Mouse (Mus musculus) CH12.LX (cell line): ENCODE results near the gene Hyal3. TPM values are rescaled to one million over a fixed set of nuclear protein-coding genes. Genes with fewer than 3 reads are reported as not detected.
A peak's percentile ranks its signal among the peaks of the same experiment; 100 is the strongest.

ENCODE experiments used
- DNase-seq: peaks from one replicate; pipeline ENCODE4 v3.0.0-alpha.2; 2013; ENCODE audit errors: extremely low read depth
- H3K27ac ChIP-seq: 2 replicates; pipeline ENCODE4 v1.5.1; 2012; ENCODE audit warnings: low read depth, mild to moderate bottlenecking, control low read depth, moderate library complexity; ENCODE audit not compliant: insufficient read depth
- H3K27me3 ChIP-seq: replicated peaks from 2 replicates; pipeline ENCODE3; 2012; ENCODE audit warnings: inconsistent platforms
- H3K36me3 ChIP-seq, 2 experiments: replicated peaks in 1 of 2; 2 replicates each; pipeline versions ENCODE3 to v1.6.1; 2012; ENCODE audit warnings: inconsistent platforms in 1 of 2, low read length in 1 of 2, mild to moderate bottlenecking in 1 of 2, mixed read lengths in 1 of 2, moderate library complexity in 1 of 2; ENCODE audit not compliant: control insufficient read depth in 1 of 2, insufficient read depth in 1 of 2
- H3K4me1 ChIP-seq, 2 experiments: 2 replicates each; pipeline ENCODE4 v1.6.1; 2012; ENCODE audit warnings: inconsistent platforms in 1 of 2, moderate library complexity in 1 of 2; ENCODE audit not compliant: insufficient read depth in 2 of 2, control insufficient read depth in 1 of 2
- H3K4me2 ChIP-seq: 2 replicates; pipeline ENCODE4 v1.6.1; 2012; ENCODE audit warnings: low read depth, mild to moderate bottlenecking, control low read depth; ENCODE audit not compliant: poor library complexity, insufficient read depth, severe bottlenecking
- H3K4me3 ChIP-seq, 3 experiments: fragments of 150-350 bp in 1 of 3; sonication (generic) in 1 of 3; replicated peaks in 1 of 3; 2 replicates each; pipeline versions ENCODE3 to v1.5.1; 2011 to 2012; ENCODE audit warnings: low read depth in 2 of 3, low read length in 2 of 3, mild to moderate bottlenecking in 2 of 3, moderate library complexity in 2 of 3, control low read depth in 1 of 3, improper control_type of control experiment in 1 of 3, inconsistent platforms in 1 of 3, mixed read lengths in 1 of 3; ENCODE audit not compliant: poor library complexity in 1 of 3
- H3K79me2 ChIP-seq: replicated peaks from 2 replicates; pipeline ENCODE4 v1.6.1; 2012; ENCODE audit warnings: mild to moderate bottlenecking, moderate library complexity; ENCODE audit not compliant: control insufficient read depth, poor library complexity, insufficient read depth, severe bottlenecking; ENCODE audit errors: extremely low read depth
- H3K9ac ChIP-seq: 2 replicates; pipeline ENCODE4 v1.6.1; 2012; ENCODE audit warnings: low read depth, mild to moderate bottlenecking, control low read depth, moderate library complexity; ENCODE audit not compliant: insufficient read depth
- H3K9me3 ChIP-seq: replicated peaks from 2 replicates; pipeline ENCODE3; 2012; ENCODE audit warnings: low read length, inconsistent platforms, mixed read lengths
- BHLHE40 ChIP-seq: IDR thresholded peaks from 2 replicates; pipeline ENCODE4 v1.6.1; 2011; ENCODE audit warnings: mild to moderate bottlenecking, low read depth, low read length, improper control_type of control experiment
- CHD2 ChIP-seq: IDR thresholded peaks from 2 replicates; pipeline ENCODE4 v1.6.1; 2011; ENCODE audit warnings: low read length, improper control_type of control experiment
- CTCF ChIP-seq, 2 experiments: IDR thresholded peaks in 1 of 2; conservative IDR thresholded peaks in 1 of 2; 2 replicates each; pipeline ENCODE4 v1.5.1; 2011 to 2012; ENCODE audit warnings: low read depth in 2 of 2, low read length in 2 of 2, improper control_type of control experiment in 1 of 2, inconsistent platforms in 1 of 2, mild to moderate bottlenecking in 1 of 2, moderate library complexity in 1 of 2
- E2F4 ChIP-seq: IDR thresholded peaks from 2 replicates; pipeline ENCODE4 v1.6.1; 2011; ENCODE audit warnings: low read depth, low read length, improper control_type of control experiment; ENCODE audit not compliant: insufficient replicate concordance
- ELF1 ChIP-seq: IDR thresholded peaks from 2 replicates; pipeline ENCODE4 v1.6.1; 2014; ENCODE audit warnings: low read depth, mild to moderate bottlenecking, inconsistent platforms, low read length, improper control_type of control experiment
- EP300 ChIP-seq: IDR thresholded peaks from 2 replicates; pipeline ENCODE4 v1.6.1; 2011; ENCODE audit warnings: low read length, improper control_type of control experiment
- ETS1 ChIP-seq: conservative IDR thresholded peaks from 2 replicates; pipeline ENCODE4 v1.6.1; 2012; ENCODE audit warnings: low read depth, mild to moderate bottlenecking, inconsistent platforms, low read length, improper control_type of control experiment, moderate library complexity
- GABPA ChIP-seq: IDR thresholded peaks from 2 replicates; pipeline ENCODE4 v1.6.1; 2012; ENCODE audit warnings: low read depth, low read length, improper control_type of control experiment, inconsistent platforms; ENCODE audit not compliant: insufficient replicate concordance
- HCFC1 ChIP-seq: IDR thresholded peaks from 2 replicates; pipeline ENCODE4 v1.6.1; 2012; ENCODE audit warnings: low read depth, mild to moderate bottlenecking, inconsistent platforms, low read length, improper control_type of control experiment
- IRF4 ChIP-seq: IDR thresholded peaks from 2 replicates; pipeline ENCODE4 v1.6.1; 2014; ENCODE audit warnings: low read depth, mild to moderate bottlenecking, inconsistent platforms, low read length, improper control_type of control experiment
- JUN ChIP-seq: IDR thresholded peaks from 2 replicates; pipeline ENCODE4 v1.6.1; 2011; ENCODE audit warnings: low read depth, mild to moderate bottlenecking, low read length, improper control_type of control experiment, moderate library complexity; ENCODE audit not compliant: insufficient read depth
- JUND ChIP-seq: conservative IDR thresholded peaks from 2 replicates; pipeline ENCODE4 v1.6.1; 2011; ENCODE audit warnings: low read depth, low read length, improper control_type of control experiment
- KAT2A ChIP-seq: IDR thresholded peaks from 2 replicates; pipeline ENCODE4 v1.6.1; 2012; ENCODE audit warnings: low read length, improper control_type of control experiment, inconsistent platforms; ENCODE audit not compliant: insufficient replicate concordance
- MAZ ChIP-seq: IDR thresholded peaks from 2 replicates; pipeline ENCODE4 v1.6.1; 2012; ENCODE audit warnings: low read depth, mild to moderate bottlenecking, inconsistent platforms, low read length, improper control_type of control experiment, moderate library complexity
- MXI1 ChIP-seq: IDR thresholded peaks from 2 replicates; pipeline ENCODE4 v1.6.1; 2011; ENCODE audit warnings: mild to moderate bottlenecking, low read depth, low read length, improper control_type of control experiment
- MYC ChIP-seq: IDR thresholded peaks from 2 replicates; pipeline ENCODE4 v1.6.1; 2011; ENCODE audit warnings: low read depth, mild to moderate bottlenecking, improper control_type of control experiment, low read length
- NELFE ChIP-seq: IDR thresholded peaks from 2 replicates; pipeline ENCODE4 v1.6.1; 2011; ENCODE audit warnings: low read depth, low read length, improper control_type of control experiment
- NRF1 ChIP-seq: IDR thresholded peaks from 2 replicates; pipeline ENCODE4 v1.6.1; 2014; ENCODE audit warnings: low read depth, mild to moderate bottlenecking, inconsistent platforms, low read length, improper control_type of control experiment, moderate library complexity
- PAX5 ChIP-seq: IDR thresholded peaks from 2 replicates; pipeline ENCODE4 v1.6.1; 2012; ENCODE audit warnings: low read length, inconsistent platforms, mixed read lengths
- POLR2A ChIP-seq: IDR thresholded peaks from 2 replicates; pipeline ENCODE4 v1.6.1; 2011; ENCODE audit warnings: low read depth, mild to moderate bottlenecking, improper control_type of control experiment, low read length
- POLR2AphosphoS2 ChIP-seq: IDR thresholded peaks from 2 replicates; pipeline ENCODE4 v1.6.1; 2011; ENCODE audit warnings: low read depth, low read length, improper control_type of control experiment
- SIN3A ChIP-seq: IDR thresholded peaks from 2 replicates; pipeline ENCODE4 v1.6.1; 2012; ENCODE audit warnings: low read length, improper control_type of control experiment, inconsistent platforms
- SMC3 ChIP-seq: IDR thresholded peaks from 2 replicates; pipeline ENCODE4 v1.6.1; 2011; ENCODE audit warnings: low read depth, low read length, improper control_type of control experiment
- TBP ChIP-seq: conservative IDR thresholded peaks from 2 replicates; pipeline ENCODE4 v1.6.1; 2011; ENCODE audit warnings: low read depth, low read length, improper control_type of control experiment
- TCF12 ChIP-seq: IDR thresholded peaks from 2 replicates; pipeline ENCODE4 v1.6.1; 2014; ENCODE audit warnings: low read depth, mild to moderate bottlenecking, inconsistent platforms, low read length, improper control_type of control experiment
- UBTF ChIP-seq: IDR thresholded peaks from 2 replicates; pipeline ENCODE4 v1.6.1; 2012; ENCODE audit warnings: low read depth, mild to moderate bottlenecking, inconsistent platforms, low read length, improper control_type of control experiment, moderate library complexity
- USF2 ChIP-seq: conservative IDR thresholded peaks from 2 replicates; pipeline ENCODE4 v1.6.1; 2011; ENCODE audit warnings: low read depth, low read length, improper control_type of control experiment
- ZC3H11A ChIP-seq: IDR thresholded peaks from 2 replicates; pipeline ENCODE4 v1.6.1; 2012; ENCODE audit warnings: low read depth, mild to moderate bottlenecking, inconsistent platforms, low read length, improper control_type of control experiment
- ZMIZ1 ChIP-seq: IDR thresholded peaks from 2 replicates; pipeline ENCODE4 v1.6.1; 2012; ENCODE audit warnings: low read depth, mild to moderate bottlenecking, inconsistent platforms, low read length, improper control_type of control experiment
- ZNF384 ChIP-seq: IDR thresholded peaks from 2 replicates; pipeline ENCODE4 v1.6.1; 2012; ENCODE audit warnings: low read depth, low read length, improper control_type of control experiment, inconsistent platforms
- dilution Hi-C: fragments of 300-500 bp; cut with MboI; formaldehyde crosslinking; loops from 2 replicates; pipeline ENCODE4 v1.14.3; 2020; ENCODE audit warnings: low sequenced_read_pairs; ENCODE audit not compliant: extremely low pct_unique_long_range_greater_than_20kb, extremely low pct_ligation_motif_present
- in situ Hi-C: fragments of 300-500 bp; cut with MboI; formaldehyde crosslinking; loops from 3 replicates; pipeline ENCODE4 v1.14.3; 2019; ENCODE audit warnings: low sequenced_read_pairs, low pct_ligation_motif_present, low pct_unique_long_range_greater_than_20kb, mixed read lengths
- polyA plus RNA-seq: library from polyadenylated mRNA; unstranded; fragments of >175 nt; gene quantifications from 2 replicates; pipeline ENCODE4 v1.2.1, GENCODE M21; 2012; ENCODE audit warnings: low read depth; ENCODE audit not compliant: insufficient read length
- total RNA-seq, 2 experiments: library from RNA; depleted of rRNA; stranded (reverse); fragments of 300-350 nt in 1 of 2; fragments of >200 nt in 1 of 2; gene quantifications; 2 replicates each; pipeline ENCODE4 v1.2.3; 2012 to 2014

The Hyal3 gene
- total and polyA plus RNA-seq, 3 experiments, result 0.12 to 0.21 (median 0.13) TPM

- no peak for DNase-seq
Measured at GRCm38 (mm10) chr9:107632478-107632877, 51.9 kb downstream of the Hyal3 start.

GRCm38 (mm10) chr9:107633091-107633660 lies 52.6 kb downstream of the Hyal3 start:
- Histone ChIP-seq H3K27me3 (no peaks in the 10 kb centered on the region), H3K4me3 (peak overlapping the region; percentile 88 to 97 (median 94)), H3K9ac (peak overlapping the region; percentile 96), H3K27ac (peak overlapping the region; percentile 70; the same call in 1 of the 2 replicates), H3K79me2 (peaks cover 62% of the 10 kb centered on the region), H3K4me1 (peaks cover 17 to 50% of the 10 kb centered on the region in 2 experiments), H3K36me3 (peaks cover 6 to 30% of the 10 kb centered on the region in 2 experiments), H3K4me2 (peak overlapping the region; percentile 76), H3K9me3 (no peaks in the 10 kb centered on the region)
- in situ Hi-C loops, result no loop called here
- dilution Hi-C loops, result no loop called here
- peak; percentile 82 for DNase-seq
- no peak for TF ChIP-seq JUN
- peak; percentile 83 for TF ChIP-seq TCF12
- TF ChIP-seq ZNF384, result no peak
- TF ChIP-seq USF2, result no peak
- no peak for TF ChIP-seq POLR2AphosphoS2
- no peak for TF ChIP-seq ETS1
- no peak for TF ChIP-seq MYC
- TF ChIP-seq NELFE, result peak; percentile 68
- TF ChIP-seq NRF1, result peak; percentile 41
- TF ChIP-seq KAT2A, result no peak
- TF ChIP-seq MAZ, result no peak
- TF ChIP-seq PAX5, result no peak
- no peak for TF ChIP-seq GABPA
- TF ChIP-seq HCFC1, result peak; percentile 68
- peak; percentile 85 for TF ChIP-seq POLR2A
- no peak for TF ChIP-seq ZC3H11A
- peak; percentile 62 for TF ChIP-seq MXI1
- no peak for TF ChIP-seq EP300
- TF ChIP-seq IRF4, result peak; percentile 22; the same call in 1 of the 2 replicates
- peak; percentile 7; the same call in 1 of the 2 replicates for TF ChIP-seq SIN3A
- no peak for TF ChIP-seq CTCF (conservative IDR thresholded peaks at IDR 0.05 in 1 of 2, IDR thresholded peaks at IDR 0.05 in 1 of 2; ENCODE audit: low read depth in 2 of 2, low read length in 2 of 2)
- TF ChIP-seq E2F4, result no peak
- no peak for TF ChIP-seq BHLHE40
- TF ChIP-seq UBTF, result no peak; the same call in 1 of the 2 replicates
- peak; percentile 38 for TF ChIP-seq ZMIZ1

More at GRCm38 (mm10) chr9:107632478-107632877, 51.9 kb downstream of the Hyal3 start:
- Histone ChIP-seq H3K27me3 (no peaks in the 10 kb centered on the region), H3K9me3 (no peaks in the 10 kb centered on the region), H3K4me1 (peaks cover 23 to 57% of the 10 kb centered on the region in 2 experiments), H3K4me2 (peak overlapping the region; percentile 76), H3K36me3 (peaks cover 12 to 37% of the 10 kb centered on the region in 2 experiments), H3K27ac (peak overlapping the region; percentile 69; the same call in 1 of the 2 replicates), H3K4me3 (peak overlapping the region; percentile 88 to 97 (median 94)), H3K9ac (peak overlapping the region; percentile 96), H3K79me2 (peaks cover 67% of the 10 kb centered on the region)
- no peak for TF ChIP-seq MXI1
- no peak for TF ChIP-seq TBP
- TF ChIP-seq E2F4, result no peak
- no peak for TF ChIP-seq GABPA
- TF ChIP-seq CHD2, result no peak
- TF ChIP-seq HCFC1, result no peak
- no peak for TF ChIP-seq EP300
- TF ChIP-seq ELF1, result no peak
- no peak for TF ChIP-seq SMC3
- TF ChIP-seq PAX5, result no peak
- no peak for TF ChIP-seq TCF12
- TF ChIP-seq KAT2A, result no peak
- no peak for TF ChIP-seq ZNF384
- TF ChIP-seq MAZ, result no peak
- no peak for TF ChIP-seq JUND
- no peak for TF ChIP-seq NELFE
- no peak for TF ChIP-seq ZC3H11A
- TF ChIP-seq JUN, result no peak
- no peak for TF ChIP-seq USF2
- no peak for TF ChIP-seq POLR2A
- dilution Hi-C loops, result no loop called here
- in situ Hi-C loops, result no loop called here
